Mouse (Mus musculus): Measurements from ENCODE around the gene Igbp1. TPM values are rescaled to one million over a fixed set of nuclear protein-coding genes. Genes with fewer than 3 reads are reported as not detected.

The Igbp1 gene
- polyA plus RNA-seq, 1 experiment from 2014 or later, result 30.1 TPM

- ATAC-seq, result no peak
- no peaks in the 10 kb centered on the region for H3K9me3 ChIP-seq
- 90% methylated on average over 6 of the region's 6 CpGs for WGBS
Observed at GRCm38 (mm10) chrX:100517626-100518025, 23.5 kb downstream of the Igbp1 start.

GRCm38 (mm10) chrX:100518532-100518931 lies 24.4 kb downstream of the Igbp1 start:
- no peaks in the 10 kb centered on the region for H3K9me3 ChIP-seq
- 94% methylated on average over 2 of the region's 2 CpGs for WGBS
- 0 out of 2 replicates have a peak, but pooled peaks cover 10% of the 10 kb centered on the region for H3K36me3 ChIP-seq
- no peak overlapping the region for H3K9ac ChIP-seq (replicated peaks)
- no peak for ATAC-seq
- H3K27me3 ChIP-seq, result peaks cover 16% of the 10 kb centered on the region; the same call in 1 of the 2 replicates
- H3K4me2 ChIP-seq (replicated peaks), result no peak overlapping the region
- H3K4me1 ChIP-seq (replicated peaks), result no peaks in the 10 kb centered on the region
- H3K4me3 ChIP-seq (replicated peaks), result no peak overlapping the region
- no peak overlapping the region for H3K27ac ChIP-seq

More at GRCm38 (mm10) chrX:100517626-100518025, 23.5 kb downstream of the Igbp1 start:
- Histone ChIP-seq H3K9ac (replicated peaks) (no peak overlapping the region), H3K4me1 (replicated peaks) (no peaks in the 10 kb centered on the region), H3K27ac (no peak overlapping the region), H3K36me3 (0 out of 2 replicates have a peak, but pooled peaks cover 10% of the 10 kb centered on the region), H3K27me3 (peaks cover 16% of the 10 kb centered on the region; the same call in 1 of the 2 replicates), H3K4me2 (replicated peaks) (no peak overlapping the region), H3K4me3 (replicated peaks) (no peak overlapping the region)

- Histone ChIP-seq H3K36me3 (no peaks in the 10 kb centered on the region), H3K27ac (no peak within 1 kb of the TSS), H3K4me3 (replicated peaks) (no peak within 1 kb of the TSS), H3K4me1 (replicated peaks) (no peaks in the 10 kb centered on the region), H3K27me3 (peaks cover 38% of the 10 kb centered on the region), H3K9ac (replicated peaks) (no peak within 1 kb of the TSS), H3K9me3 (no peaks in the 10 kb centered on the region), H3K4me2 (replicated peaks) (no peak within 1 kb of the TSS)
- no peak for ATAC-seq
- 82% methylated on average over 4 of the region's 4 CpGs for WGBS
Observed at GRCm38 (mm10) chrX:100524471-100524870, 30.4 kb downstream of the Igbp1 start, which contains the start of gene Dgat2l6. TSS of gene Dgat2l6 (plus strand) at chrX:100524838.

GRCm38 (mm10) chrX:100556026-100556425 lies 61.9 kb downstream of the Igbp1 start:
- no peak overlapping the region for H3K4me2 ChIP-seq (replicated peaks)
- H3K36me3 ChIP-seq, result no peaks in the 10 kb centered on the region
- WGBS, result 82% methylated on average over 3 of the region's 3 CpGs
- no peak overlapping the region for H3K4me3 ChIP-seq (replicated peaks)
- no peak overlapping the region for H3K9ac ChIP-seq (replicated peaks)
- H3K4me1 ChIP-seq (replicated peaks), result no peaks in the 10 kb centered on the region
- no peak for ATAC-seq
- H3K9me3 ChIP-seq, result no peaks in the 10 kb centered on the region
- no peaks in the 10 kb centered on the region for H3K27me3 ChIP-seq
- H3K27ac ChIP-seq, result no peak overlapping the region

GRCm38 (mm10) chrX:100565696-100566095 lies 71.6 kb downstream of the Igbp1 start:
- H3K9me3 ChIP-seq, result no peaks in the 10 kb centered on the region
- 92% methylated on average over 3 of the region's 3 CpGs for WGBS
- no peak overlapping the region for H3K4me2 ChIP-seq (replicated peaks)
- no peak for ATAC-seq
- H3K36me3 ChIP-seq, result no peaks in the 10 kb centered on the region
- H3K9ac ChIP-seq (replicated peaks), result no peak overlapping the region
- no peaks in the 10 kb centered on the region for H3K4me1 ChIP-seq (replicated peaks)
- peaks cover 3% of the 10 kb centered on the region; the same call in 1 of the 2 replicates for H3K27me3 ChIP-seq
- no peak overlapping the region for H3K4me3 ChIP-seq (replicated peaks)
- H3K27ac ChIP-seq, result no peak overlapping the region

Other genes with a start within 250 kb of the Igbp1 start
- gene Otud6a, start 65.3 kb upstream of the Igbp1 start, polyA plus RNA-seq (2015; fragmentation: Nextera tagmentation; extraction: Ambion mirVana), result not detected in 2 replicates
- gene Awat2, start 51.6 kb upstream of the Igbp1 start, polyA plus RNA-seq (2015; fragmentation: Nextera tagmentation; extraction: Ambion mirVana), result 0.24 and 0.26 TPM in 2 replicates
- gene Dgat2l6, start 30.5 kb downstream of the Igbp1 start, polyA plus RNA-seq (2015; fragmentation: Nextera tagmentation; extraction: Ambion mirVana), result not detected in 2 replicates
- gene Awat1, start 78.0 kb downstream of the Igbp1 start, polyA plus RNA-seq (2015; fragmentation: Nextera tagmentation; extraction: Ambion mirVana), result not detected in 2 replicates
- not detected in 2 replicates for gene P2ry4, start 100.6 kb downstream of the Igbp1 start, polyA plus RNA-seq (2015; fragmentation: Nextera tagmentation; extraction: Ambion mirVana)
- 0.27 TPM in 1 of 2 replicates, not detected in the other for gene Arr3, start 111.2 kb downstream of the Igbp1 start, polyA plus RNA-seq (2015; fragmentation: Nextera tagmentation; extraction: Ambion mirVana)
- gene Kif4, start 131.4 kb downstream of the Igbp1 start, polyA plus RNA-seq (2015; fragmentation: Nextera tagmentation; extraction: Ambion mirVana), result 13.2 and 14.0 TPM in 2 replicates
- 121 and 135 TPM in 2 replicates for gene Pdzd11, start 132.3 kb downstream of the Igbp1 start, polyA plus RNA-seq (2015; fragmentation: Nextera tagmentation; extraction: Ambion mirVana)
- gene Gdpd2, start 235.6 kb downstream of the Igbp1 start, polyA plus RNA-seq (2015; fragmentation: Nextera tagmentation; extraction: Ambion mirVana), result 24.8 and 26.1 TPM in 2 replicates

Data from midbrain, embryonic 13.5 days (tissue).